Mouse (Mus musculus) left cerebral cortex, postnatal 10 days (tissue): ENCODE data around the gene Atp8a2. TPM values are rescaled to one million over a fixed set of nuclear protein-coding genes. Genes with fewer than 3 reads are reported as not detected.
"Not testable (repeated sequence)": the region's sequence is repeated elsewhere in the genome, so short reads cannot be mapped to it uniquely, and the experiment has no call there.

Experiments used
- DNase-seq, 2 experiments: peaks; one replicate each; pipeline ENCODE4 v3.0.0; 2021 to 2022; ENCODE audit warnings: low spot score in 2 of 2, mixed read lengths in 1 of 2; ENCODE audit errors: extremely low spot score in 1 of 2
- intact Hi-C: fragments of 180-260 bp; cut with DNase I; formaldehyde crosslinking; loops from one replicate; pipeline ENCODE4 v1.15.1; 2025
- total RNA-seq, 2 experiments: library from RNA; stranded (reverse); gene quantifications; 2 replicates each; pipeline ENCODE4 v1.2.3; 2021

Atp8a2 gene
- total RNA-seq, 2 experiments from 2014 or later: 80.4 to 81.2 TPM

GRCm38 (mm10) chr14:59745676-59746075 is 451.3 kb downstream of the Atp8a2 start:
- intact Hi-C loops: no loop called here
- DNase-seq: no peak

- intact Hi-C loops: no loop called here
- DNase-seq: no peak
These were observed 455.2 kb downstream of the Atp8a2 start for GRCm38 (mm10) chr14:59741752-59742151.

- intact Hi-C loops: no loop called here
- DNase-seq: no peak
These were observed 457.5 kb downstream of the Atp8a2 start for GRCm38 (mm10) chr14:59739446-59739845.

GRCm38 (mm10) chr14:59737734-59738294 is 459.2 kb downstream of the Atp8a2 start:
- no peak for DNase-seq
- intact Hi-C loops: no loop called here

GRCm38 (mm10) chr14:59736861-59737700 is 459.9 kb downstream of the Atp8a2 start:
- peak in 1 of 2 experiments; percentile 44 for DNase-seq
- intact Hi-C loops: no loop called here

GRCm38 (mm10) chr14:59730043-59730390 is 467.0 kb downstream of the Atp8a2 start:
- DNase-seq: no peak
- intact Hi-C loops: no loop called here

GRCm38 (mm10) chr14:59729298-59730042 is 467.5 kb downstream of the Atp8a2 start:
- no peak for DNase-seq
- intact Hi-C loops: no loop called here

- intact Hi-C loops: no loop called here
- DNase-seq: no peak
These were observed 470.0 kb downstream of the Atp8a2 start for GRCm38 (mm10) chr14:59727016-59727415.

GRCm38 (mm10) chr14:59723163-59723562 is 473.8 kb downstream of the Atp8a2 start:
- no peak for DNase-seq
- intact Hi-C loops: no loop called here

GRCm38 (mm10) chr14:59721957-59722356 is 475.0 kb downstream of the Atp8a2 start:
- intact Hi-C loops: no loop called here

GRCm38 (mm10) chr14:59721356-59721755 is 475.6 kb downstream of the Atp8a2 start:
- intact Hi-C loops: no loop called here
- DNase-seq: no peak

More at GRCm38 (mm10) chr14:59721957-59722356, 475.0 kb downstream of the Atp8a2 start:
- DNase-seq: no peak

GRCm38 (mm10) chr14:59720386-59720785 is 476.6 kb downstream of the Atp8a2 start:
- intact Hi-C loops: no loop called here
- no peak for DNase-seq

GRCm38 (mm10) chr14:59716443-59717085 is 480.4 kb downstream of the Atp8a2 start:
- DNase-seq, intact Hi-C loops: not testable (repeated sequence)

- peak in 1 of 2 experiments; percentile 45 for DNase-seq
- intact Hi-C loops: no loop called here
These were observed 481.1 kb downstream of the Atp8a2 start for GRCm38 (mm10) chr14:59715695-59716442.

- DNase-seq: no peak
These were observed 487.3 kb downstream of the Atp8a2 start for GRCm38 (mm10) chr14:59709505-59710335.

GRCm38 (mm10) chr14:59708009-59708408 is 489.0 kb downstream of the Atp8a2 start:
- intact Hi-C loops: no loop called here
- no peak for DNase-seq

More at GRCm38 (mm10) chr14:59709505-59710335, 487.3 kb downstream of the Atp8a2 start:
- intact Hi-C loops: no loop called here

GRCm38 (mm10) chr14:59705326-59706058 is 491.5 kb downstream of the Atp8a2 start:
- intact Hi-C loops: no loop called here

More at GRCm38 (mm10) chr14:59705326-59706058, 491.5 kb downstream of the Atp8a2 start:
- no peak for DNase-seq
